Mouse (Mus musculus): ENCODE data around the gene Nub1.

- no peak for TF ChIP-seq CTCF (IDR thresholded peaks at IDR 0.05; ENCODE audit: low read depth, low read length)
- TF ChIP-seq POLR2A (IDR thresholded peaks at IDR 0.05; ENCODE audit: insufficient read depth, low read length), result no peak
These were observed 53.2 kb downstream of the Nub1 start for GRCm38 (mm10) chr5:24738517-24738916.
